Mouse (Mus musculus) hindbrain, embryonic 11.5 days (tissue): Measurements from ENCODE around the gene Lpp. TPM values are rescaled to one million over a fixed set of nuclear protein-coding genes. Genes with fewer than 3 reads are reported as not detected.

ENCODE experiments used
- ATAC-seq: fragments of 200-750 bp; cut with Nextera tagmentation; 2 replicates; pipeline ENCODE4 v1.8.0; 2017; ENCODE audit warnings: mild to moderate bottlenecking, moderate TSS enrichment, moderate library complexity; ENCODE audit not compliant: low FRiP score
- DNase-seq: peaks from one replicate; pipeline ENCODE4 v3.0.0-alpha.2; 2015; ENCODE audit warnings: low spot score
- H3K27ac ChIP-seq: fragments of 300-500 bp; sonication (generic); 2 replicates; pipeline ENCODE4 v1.5.1; 2014; ENCODE audit warnings: mild to moderate bottlenecking, low read depth, low read length
- H3K27me3 ChIP-seq: fragments of 300-500 bp; sonication (generic); 2 replicates; pipeline ENCODE4 v1.6.1; 2014; ENCODE audit warnings: mild to moderate bottlenecking, low read length, moderate library complexity, mixed read lengths; ENCODE audit not compliant: control insufficient read depth, insufficient read depth
- H3K36me3 ChIP-seq: fragments of 300-500 bp; sonication (generic); 2 replicates; pipeline ENCODE4 v1.6.1; 2014; ENCODE audit warnings: mild to moderate bottlenecking, low read length, moderate library complexity, mixed read lengths; ENCODE audit not compliant: control insufficient read depth, insufficient read depth
- H3K4me1 ChIP-seq: fragments of 300-500 bp; sonication (generic); replicated peaks from 2 replicates; pipeline ENCODE4 v1.6.1; 2014; ENCODE audit warnings: low read length, mixed read lengths; ENCODE audit not compliant: control insufficient read depth, insufficient read depth
- H3K4me2 ChIP-seq: fragments of 300-500 bp; sonication (generic); replicated peaks from 2 replicates; pipeline ENCODE4 v1.6.1; 2014; ENCODE audit warnings: mild to moderate bottlenecking, low read depth, low read length
- H3K4me3 ChIP-seq: fragments of 300-500 bp; sonication (generic); 2 replicates; pipeline ENCODE4 v1.5.1; 2014; ENCODE audit warnings: low read depth, low read length
- H3K9ac ChIP-seq: fragments of 300-500 bp; sonication (generic); 2 replicates; pipeline ENCODE4 v1.6.1; 2014; ENCODE audit warnings: low read depth, low read length
- H3K9me3 ChIP-seq: fragments of 300-500 bp; sonication (generic); 2 replicates; pipeline ENCODE4 v1.6.1; 2016; ENCODE audit warnings: low read length; ENCODE audit not compliant: control insufficient read depth
- WGBS: fragments of 180-500 bp; shearing (Covaris S2); extraction: QIAGEN DNeasy Blood & Tissue Kit; methylation state at CpG from one replicate; pipeline ENCODE4 v1.1.7; 2014; 5-methylcytosine and 5-hydroxymethylcytosine counted together
- polyA plus RNA-seq: library from polyadenylated mRNA; unstranded; fragments of >200 nt; fragmentation: Nextera tagmentation; extraction: Ambion mirVana; gene quantifications from 2 replicates; pipeline ENCODE4 v1.2.1, GENCODE M21; 2014

The Lpp gene
- polyA plus RNA-seq, 1 experiment from 2014 or later = 25.1 TPM

- Histone ChIP-seq H3K36me3 (no peaks in the 10 kb centered on the region), H3K9me3 (no peaks in the 10 kb centered on the region), H3K4me3 (no peak overlapping the region), H3K9ac (no peak overlapping the region), H3K4me1 (no peaks in the 10 kb centered on the region), H3K27ac (no peak overlapping the region), H3K4me2 (no peak overlapping the region), H3K27me3 (no peaks in the 10 kb centered on the region)
- ATAC-seq = no peak
- DNase-seq = no peak
- 90% methylated on average over 2 of the region's 2 CpGs for WGBS
Observed at GRCm38 (mm10) chr16:24463842-24464241, 70.5 kb downstream of the Lpp start.

GRCm38 (mm10) chr16:24464436-24464835 lies 71.1 kb downstream of the Lpp start:
- WGBS = 75% methylated on average over 5 of the region's 5 CpGs
- Histone ChIP-seq H3K27me3 (no peaks in the 10 kb centered on the region), H3K27ac (no peak overlapping the region)

GRCm38 (mm10) chr16:24465633-24466032 lies 72.3 kb downstream of the Lpp start:
- H3K27ac ChIP-seq = no peak overlapping the region
- no peaks in the 10 kb centered on the region for H3K9me3 ChIP-seq
- H3K36me3 ChIP-seq = no peaks in the 10 kb centered on the region
- 89% methylated on average over 5 of the region's 5 CpGs for WGBS
- no peak overlapping the region for H3K4me2 ChIP-seq
- no peak for ATAC-seq
- no peak overlapping the region for H3K9ac ChIP-seq
- no peaks in the 10 kb centered on the region for H3K27me3 ChIP-seq
- H3K4me1 ChIP-seq = no peaks in the 10 kb centered on the region
- DNase-seq = no peak
- H3K4me3 ChIP-seq = no peak overlapping the region

More at GRCm38 (mm10) chr16:24464436-24464835, 71.1 kb downstream of the Lpp start:
- Histone ChIP-seq H3K36me3 (no peaks in the 10 kb centered on the region), H3K4me1 (no peaks in the 10 kb centered on the region), H3K4me3 (no peak overlapping the region), H3K9me3 (no peaks in the 10 kb centered on the region), H3K9ac (no peak overlapping the region), H3K4me2 (no peak overlapping the region)
- DNase-seq = no peak
- no peak for ATAC-seq

GRCm38 (mm10) chr16:24467544-24468290 lies 74.4 kb downstream of the Lpp start:
- H3K27me3 ChIP-seq = no peaks in the 10 kb centered on the region
- 92% methylated on average over 17 of the region's 17 CpGs for WGBS
- H3K27ac ChIP-seq = no peak overlapping the region
- H3K4me1 ChIP-seq = no peaks in the 10 kb centered on the region
- no peak for ATAC-seq
- no peaks in the 10 kb centered on the region for H3K36me3 ChIP-seq
- no peak overlapping the region for H3K4me2 ChIP-seq
- no peak for DNase-seq
- no peak overlapping the region for H3K9ac ChIP-seq
- no peaks in the 10 kb centered on the region for H3K9me3 ChIP-seq
- no peak overlapping the region for H3K4me3 ChIP-seq

GRCm38 (mm10) chr16:24469313-24469712 lies 76.0 kb downstream of the Lpp start:
- DNase-seq = no peak
- Histone ChIP-seq H3K4me2 (no peak overlapping the region), H3K9ac (no peak overlapping the region), H3K27ac (no peak overlapping the region), H3K4me3 (no peak overlapping the region), H3K4me1 (no peaks in the 10 kb centered on the region), H3K36me3 (no peaks in the 10 kb centered on the region), H3K9me3 (no peaks in the 10 kb centered on the region), H3K27me3 (no peaks in the 10 kb centered on the region)
- no peak for ATAC-seq
- 60% methylated on average over 3 of the region's 3 CpGs for WGBS

GRCm38 (mm10) chr16:24470601-24471000 lies 77.3 kb downstream of the Lpp start:
- Histone ChIP-seq H3K27me3 (no peaks in the 10 kb centered on the region), H3K27ac (no peak overlapping the region), H3K36me3 (no peaks in the 10 kb centered on the region), H3K9ac (no peak overlapping the region), H3K4me2 (no peak overlapping the region), H3K9me3 (no peaks in the 10 kb centered on the region), H3K4me3 (no peak overlapping the region), H3K4me1 (no peaks in the 10 kb centered on the region)
- DNase-seq (no peak), ATAC-seq (no peak)
- 61% methylated on average over 1 of the region's 1 CpGs for WGBS

GRCm38 (mm10) chr16:24471029-24471428 lies 77.7 kb downstream of the Lpp start:
- Histone ChIP-seq H3K4me1 (no peaks in the 10 kb centered on the region), H3K27ac (no peak overlapping the region), H3K9me3 (no peaks in the 10 kb centered on the region), H3K9ac (no peak overlapping the region), H3K27me3 (no peaks in the 10 kb centered on the region), H3K4me3 (no peak overlapping the region), H3K4me2 (no peak overlapping the region), H3K36me3 (no peaks in the 10 kb centered on the region)
- no peak for ATAC-seq
- DNase-seq = no peak
- 72% methylated on average over 4 of the region's 4 CpGs for WGBS

GRCm38 (mm10) chr16:24471801-24472200 lies 78.5 kb downstream of the Lpp start:
- Histone ChIP-seq H3K4me1 (no peaks in the 10 kb centered on the region), H3K4me2 (no peak overlapping the region), H3K36me3 (no peaks in the 10 kb centered on the region), H3K27me3 (no peaks in the 10 kb centered on the region), H3K27ac (no peak overlapping the region), H3K4me3 (no peak overlapping the region), H3K9me3 (no peaks in the 10 kb centered on the region), H3K9ac (no peak overlapping the region)
- ATAC-seq (no peak), DNase-seq (no peak)
- 65% methylated on average over 1 of the region's 1 CpGs for WGBS

- H3K9ac ChIP-seq = no peak overlapping the region
- H3K9me3 ChIP-seq = no peaks in the 10 kb centered on the region
- H3K36me3 ChIP-seq = no peaks in the 10 kb centered on the region
- H3K4me1 ChIP-seq = 0 out of 2 replicates have a peak, but pooled peaks cover 3% of the 10 kb centered on the region
- ATAC-seq (no peak), DNase-seq (no peak)
- no peak overlapping the region for H3K27ac ChIP-seq
- 84% methylated on average over 3 of the region's 3 CpGs for WGBS
- no peak overlapping the region for H3K4me3 ChIP-seq
- H3K27me3 ChIP-seq = no peaks in the 10 kb centered on the region
- no peak overlapping the region for H3K4me2 ChIP-seq
Observed at GRCm38 (mm10) chr16:24473966-24474365, 80.7 kb downstream of the Lpp start.
